Mouse (Mus musculus) heart, postnatal 36 days (tissue): ENCODE data around the gene Slc13a3. TPM values are rescaled to one million over a fixed set of nuclear protein-coding genes. Genes with fewer than 3 reads are reported as not detected.
A peak's percentile ranks its signal among the peaks of the same experiment; 100 is the strongest.

ENCODE experiments used
- DNase-seq, 2 experiments: peaks; one replicate each; pipeline ENCODE4 v3.0.0; 2021 to 2022
- intact Hi-C: fragments of 180-260 bp; cut with DNase I; formaldehyde crosslinking; loops from one replicate; pipeline ENCODE4 v1.15.1; 2025
- total RNA-seq, 2 experiments: library from RNA; stranded (reverse); gene quantifications; 2 replicates each; pipeline ENCODE4 v1.2.3; 2021

Slc13a3 gene
- total RNA-seq, 2 experiments from 2014 or later: 0.33 to 1.2 TPM

GRCm38 (mm10) chr2:165370348-165370747 is 102.7 kb downstream of the Slc13a3 start:
- intact Hi-C loops: no loop called here
- DNase-seq: no peak

GRCm38 (mm10) chr2:165368496-165368895 is 104.5 kb downstream of the Slc13a3 start, which contains the start of gene Zfp663:
Gene Zfp663, minus strand, starts transcription at chr2:165368729.
- DNase-seq: no peak
- intact Hi-C loops: no loop called here

GRCm38 (mm10) chr2:165367868-165368439 is 105.1 kb downstream of the Slc13a3 start:
- peak in 1 of 2 experiments; percentile 13 for DNase-seq
- intact Hi-C loops: no loop called here

GRCm38 (mm10) chr2:165367047-165367520 is 105.9 kb downstream of the Slc13a3 start:
- peak; percentile 7 for DNase-seq
- intact Hi-C loops: no loop called here

- intact Hi-C loops: loop anchor here (1.0 to 5.0 kb wide), 2 partner anchors 123 to 132 kb away; partner anchors contain the start of gene Cdh22
These were observed 108.5 kb downstream of the Slc13a3 start for GRCm38 (mm10) chr2:165364334-165365091.

GRCm38 (mm10) chr2:165363282-165363681 is 109.7 kb downstream of the Slc13a3 start:
- DNase-seq: no peak
- intact Hi-C loops: loop anchor here (5.0 kb wide), 1 partner anchor 131 kb away; the partner anchor contains the start of gene Cdh22

More at GRCm38 (mm10) chr2:165364334-165365091, 108.5 kb downstream of the Slc13a3 start:
- DNase-seq: peak; percentile 54 to 69

- DNase-seq: peak; percentile 48 to 52
- intact Hi-C loops: loop anchor here (1.0 to 5.0 kb wide), 2 partner anchors 129 to 287 kb away; partner anchors contain the start of gene Cdh22
These were observed 112.2 kb downstream of the Slc13a3 start for GRCm38 (mm10) chr2:165360861-165361260.

Other genes starting within 250 kb of the Slc13a3 start
- under 1 TPM; 0.43 to 0.50 TPM for gene Cdh22, start 238.4 kb downstream of the Slc13a3 start, total RNA-seq
- gene Slc35c2, start 185.4 kb downstream of the Slc13a3 start, total RNA-seq: 10 to 100 TPM; 17.2 to 18.3 TPM
- 10 to 100 TPM; 16.7 to 19.1 TPM for gene Elmo2, start 146.8 kb downstream of the Slc13a3 start, total RNA-seq
- gene Zfp663, start 104.5 kb downstream of the Slc13a3 start, total RNA-seq: not detected
- 1 to 10 TPM; 2.1 to 2.2 TPM for gene Zfp334, start 85.0 kb downstream of the Slc13a3 start, total RNA-seq
- gene Ocstamp, start 72.8 kb downstream of the Slc13a3 start, total RNA-seq: not detected
- gene Trp53rka, start 20.1 kb upstream of the Slc13a3 start, total RNA-seq: 1 to 10 TPM; 9.3 to 9.7 TPM
- gene Slc2a10, start 30.6 kb upstream of the Slc13a3 start, total RNA-seq: 1 to 10 TPM; 5.0 to 5.8 TPM
- 1 to 10 TPM; 1.4 to 1.6 TPM for gene Eya2, start 121.8 kb upstream of the Slc13a3 start, total RNA-seq